20 mouse cellular contexts compared by ENCODE assay signal in genomic region chr3:137963508-137963907, GRCm38 (mm10). TPM values are rescaled to one million over a fixed set of nuclear protein-coding genes. Genes with fewer than 3 reads are reported as not detected.
DNase-seq lines count a peak whose midpoint lies in the region; ATAC-seq and TF ChIP-seq lines count a peak whose summit lies in the region.
"Had no signal": no experiment of that assay in that cellular context is flagged by ENCODE, and none has a peak within 500 bp of the region (broad histone marks: within the 10 kb centered on the region; RNA-seq: fewer than 3 reads in every experiment).

No protein-coding gene starts in this region.

- no peak for ATAC-seq in heart, embryonic 13.5 days (ENCODE audit: extremely low read depth, insufficient number of reproducible peaks, low FRiP score, low TSS enrichment)
- ATAC-seq in midbrain, embryonic 15.5 days (replicated peaks): 0 out of 2 replicates have a peak, but pooled peaks have one; percentile 40
- ATAC-seq in midbrain, postnatal 0 days (ENCODE audit: low FRiP score): no peak
- ATAC-seq in hematopoietic stem cell, adult 5-6 weeks (replicated peaks in 1 of 2; ENCODE audit: insufficient read depth in 1 of 2, low FRiP score in 2 of 2, low TSS enrichment in 1 of 2, low read depth in 1 of 2, poor library complexity in 2 of 2, severe bottlenecking in 2 of 2): peak; percentile 23 to 27
- ATAC-seq: intestine, embryonic 16.5 days had no signal

- WGBS in heart, embryonic 13.5 days: 72% methylated on average over 8 of the region's 8 CpGs
- WGBS in midbrain, embryonic 15.5 days: 59% methylated on average over 8 of the region's 8 CpGs
- WGBS in midbrain, postnatal 0 days: 59% methylated on average over 8 of the region's 8 CpGs

- no peak overlapping the region for H3K9ac ChIP-seq in heart, embryonic 13.5 days
- H3K9ac ChIP-seq in midbrain, embryonic 15.5 days: no peak overlapping the region
- no peak overlapping the region for H3K9ac ChIP-seq in midbrain, postnatal 0 days (replicated peaks; ENCODE audit: low read length, poor library complexity, severe bottlenecking)
- H3K9ac ChIP-seq: embryonic facial prominence, embryonic 15.5 days; hindbrain, embryonic 14.5 days; limb, embryonic 13.5 days; lung, embryonic 15.5 days had no signal

- H3K9me3 ChIP-seq in heart, embryonic 13.5 days: no peaks in the 10 kb centered on the region
- H3K9me3 ChIP-seq in midbrain, embryonic 15.5 days: no peaks in the 10 kb centered on the region
- no peaks in the 10 kb centered on the region for H3K9me3 ChIP-seq in midbrain, postnatal 0 days (ENCODE audit: low read length)
- H3K9me3 ChIP-seq: embryonic facial prominence, embryonic 15.5 days; limb, embryonic 13.5 days; lung, embryonic 15.5 days had no signal

- peaks cover 15% of the 10 kb centered on the region for H3K36me3 ChIP-seq in heart, embryonic 13.5 days
- H3K36me3 ChIP-seq in midbrain, embryonic 15.5 days (replicated peaks): no peaks in the 10 kb centered on the region
- H3K36me3 ChIP-seq in midbrain, postnatal 0 days (ENCODE audit: insufficient read depth, low read length): no peaks in the 10 kb centered on the region
- H3K36me3 ChIP-seq: embryonic facial prominence, embryonic 15.5 days; limb, embryonic 13.5 days; lung, embryonic 15.5 days had no signal

- H3K4me1 ChIP-seq in heart, embryonic 13.5 days: peaks cover 40% of the 10 kb centered on the region
- no peaks in the 10 kb centered on the region for H3K4me1 ChIP-seq in midbrain, embryonic 15.5 days
- no peaks in the 10 kb centered on the region for H3K4me1 ChIP-seq in midbrain, postnatal 0 days (ENCODE audit: insufficient read depth, low read length)
- H3K4me1 ChIP-seq: embryonic facial prominence, embryonic 15.5 days; limb, embryonic 13.5 days; lung, embryonic 15.5 days had no signal

- no peak for TF ChIP-seq CTCF in midbrain, postnatal 0 days (IDR thresholded peaks at IDR 0.05)

- no peak overlapping the region for H3K4me3 ChIP-seq in heart, embryonic 13.5 days
- no peak overlapping the region for H3K4me3 ChIP-seq in midbrain, embryonic 15.5 days
- H3K4me3 ChIP-seq in midbrain, postnatal 0 days (ENCODE audit: low read depth, low read length): no peak overlapping the region
- H3K4me3 ChIP-seq: embryonic facial prominence, embryonic 15.5 days; layer of hippocampus, adult 2 months; left cerebral cortex, adult 2 months; limb, embryonic 13.5 days; lung, embryonic 15.5 days had no signal

- no peaks in the 10 kb centered on the region for H3K27me3 ChIP-seq in heart, embryonic 13.5 days (replicated peaks)
- H3K27me3 ChIP-seq in midbrain, embryonic 15.5 days (replicated peaks): no peaks in the 10 kb centered on the region
- H3K27me3 ChIP-seq in midbrain, postnatal 0 days (ENCODE audit: insufficient read depth, low read length): no peaks in the 10 kb centered on the region
- H3K27me3 ChIP-seq: embryonic facial prominence, embryonic 15.5 days; limb, embryonic 13.5 days; lung, embryonic 15.5 days had no signal

- no peak overlapping the region for H3K4me2 ChIP-seq in heart, embryonic 13.5 days
- no peak overlapping the region for H3K4me2 ChIP-seq in midbrain, embryonic 15.5 days
- H3K4me2 ChIP-seq in midbrain, postnatal 0 days (ENCODE audit: low read depth, low read length, poor library complexity, severe bottlenecking): no peak overlapping the region
- H3K4me2 ChIP-seq: embryonic facial prominence, embryonic 15.5 days; hindbrain, embryonic 14.5 days; limb, embryonic 13.5 days; lung, embryonic 15.5 days had no signal

- peak overlapping the region; percentile 30; the same call in 1 of the 2 replicates for H3K27ac ChIP-seq in heart, embryonic 13.5 days (replicated peaks)
- no peak overlapping the region for H3K27ac ChIP-seq in midbrain, embryonic 15.5 days
- H3K27ac ChIP-seq in midbrain, postnatal 0 days (ENCODE audit: low read depth, low read length): no peak overlapping the region
- H3K27ac ChIP-seq: embryonic facial prominence, embryonic 15.5 days; hindbrain, embryonic 14.5 days; kidney, postnatal 0 days; layer of hippocampus, adult 2 months; left cerebral cortex, adult 2 months; limb, embryonic 13.5 days; lung, embryonic 15.5 days had no signal

- DNase-seq in heart, postnatal 4 days: no peak
- DNase-seq in midbrain, postnatal 0 days (ENCODE audit: low spot score): no peak
- peak; percentile 51 for DNase-seq in skeletal muscle tissue, adult 2 months (ENCODE audit: low read depth, low spot score)
- DNase-seq in urinary bladder, postnatal 14 days (ENCODE audit: low spot score): no peak
- DNase-seq in Muller cell, postnatal 12 days (ENCODE audit: inconsistent ontology term): no peak
- DNase-seq: adrenal gland, postnatal 10 days; cerebellum, adult 18-20 months; heart, adult 11 months; thymus, postnatal 14 days had no signal

RNA-seq across cellular contexts. Expression of gene Dapp1, which starts 17.8 kb away (rescaled TPM):
- 13.0 and 14.5 TPM in 2 replicates for polyA plus RNA-seq in heart, embryonic 13.5 days (2015; fragmentation: Nextera tagmentation; extraction: Ambion mirVana)
- 1 to 10 TPM; 7.6 to 7.8 TPM for total RNA-seq in heart, postnatal 4 days (2021)
- 1.0 and 1.4 TPM in 2 replicates for polyA plus RNA-seq in midbrain, embryonic 15.5 days (2015; fragmentation: Nextera tagmentation; extraction: Ambion mirVana)
- total RNA-seq in midbrain, postnatal 0 days (2014; rRNA removed): 2.3 and 4.0 TPM in 2 replicates
- 1.3 and 1.9 TPM in 2 replicates for polyA plus RNA-seq in midbrain, postnatal 0 days (2015; fragmentation: Nextera tagmentation; extraction: Ambion mirVana)
- total RNA-seq in hematopoietic stem cell, adult 5-6 weeks (2017): 442 and 504 TPM in 2 replicates

RNA-seq across cellular contexts. Expression of gene Lamtor3, which starts 45.2 kb away (rescaled TPM):
- polyA plus RNA-seq in heart, embryonic 13.5 days (2015; fragmentation: Nextera tagmentation; extraction: Ambion mirVana): 85.4 and 105 TPM in 2 replicates
- 10 to 100 TPM; 74.1 to 79.4 TPM for total RNA-seq in heart, postnatal 4 days (2021)
- 133 and 134 TPM in 2 replicates for polyA plus RNA-seq in midbrain, embryonic 15.5 days (2015; fragmentation: Nextera tagmentation; extraction: Ambion mirVana)
- 87.1 and 97.7 TPM in 2 replicates for total RNA-seq in midbrain, postnatal 0 days (2014; rRNA removed)
- polyA plus RNA-seq in midbrain, postnatal 0 days (2015; fragmentation: Nextera tagmentation; extraction: Ambion mirVana): 113 and 122 TPM in 2 replicates
- 85.1 and 90.1 TPM in 2 replicates for total RNA-seq in hematopoietic stem cell, adult 5-6 weeks (2017)

Comparison
In these comparisons a context has a peak if more than half of its experiments do, and no peak if none do; other contexts are left out.
1. ATAC-seq: peak in midbrain, embryonic 15.5 days (single experiment) and hematopoietic stem cell, adult 5-6 weeks (2 of 2); none in heart, embryonic 13.5 days (single experiment) and midbrain, postnatal 0 days (single experiment).
2. RNA of gene Dapp1, which starts 17.8 kb away (total RNA-seq): 442 to 504 TPM in hematopoietic stem cell, adult 5-6 weeks; 7.6 to 7.8 TPM in heart, postnatal 4 days and 2.3 to 4.0 TPM in midbrain, postnatal 0 days; every median in the first group is over 10 times any median in the second.